Mouse (Mus musculus): Measurements from ENCODE around the gene Lin28b.
"Not testable (repeated sequence)": the region's sequence is repeated elsewhere in the genome, so short reads cannot be mapped to it uniquely, and the experiment has no call there.

The Lin28b gene

GRCm38 (mm10) chr10:45411741-45412140, 74.5 kb downstream of the Lin28b start:
- no peak for DNase-seq (ENCODE audit: low read depth, low spot score)

GRCm38 (mm10) chr10:45410624-45411341, 75.4 kb downstream of the Lin28b start:
- DNase-seq (ENCODE audit: low read depth, low spot score) = no peak

- no peak for DNase-seq (ENCODE audit: low read depth, low spot score)
Observed at GRCm38 (mm10) chr10:45399702-45400243, 86.4 kb downstream of the Lin28b start.

- no peak for DNase-seq (ENCODE audit: low read depth, low spot score)
Observed at GRCm38 (mm10) chr10:45398211-45398610, 88.0 kb downstream of the Lin28b start.

- DNase-seq (ENCODE audit: low read depth, low spot score) = no peak
Observed at GRCm38 (mm10) chr10:45382637-45382958, 103.6 kb downstream of the Lin28b start.

GRCm38 (mm10) chr10:45381937-45382636, 104.1 kb downstream of the Lin28b start:
- peak; percentile 18 for DNase-seq (ENCODE audit: low read depth, low spot score)

- no peak for DNase-seq (ENCODE audit: low read depth, low spot score)
Observed at GRCm38 (mm10) chr10:45378269-45378668, 107.9 kb downstream of the Lin28b start.

- peak; percentile 58 for DNase-seq (ENCODE audit: low read depth, low spot score)
Observed at GRCm38 (mm10) chr10:45372994-45373692, 113.1 kb downstream of the Lin28b start.

- no peak for DNase-seq (ENCODE audit: low read depth, low spot score)
Observed at GRCm38 (mm10) chr10:45370545-45370944, 115.7 kb downstream of the Lin28b start.

- DNase-seq (ENCODE audit: low read depth, low spot score) = no peak
Observed at GRCm38 (mm10) chr10:45369639-45370038, 116.6 kb downstream of the Lin28b start.

GRCm38 (mm10) chr10:45366987-45367705, 119.0 kb downstream of the Lin28b start:
- DNase-seq (ENCODE audit: low read depth, low spot score) = no peak

GRCm38 (mm10) chr10:45363396-45363795, 122.8 kb downstream of the Lin28b start:
- no peak for DNase-seq (ENCODE audit: low read depth, low spot score)

- DNase-seq (ENCODE audit: low read depth, low spot score) = no peak
Observed at GRCm38 (mm10) chr10:45356091-45356490, 130.1 kb downstream of the Lin28b start.

GRCm38 (mm10) chr10:45348143-45348542, 138.1 kb downstream of the Lin28b start:
- not testable (repeated sequence) for DNase-seq (ENCODE audit: low read depth, low spot score)

GRCm38 (mm10) chr10:45345217-45345616, 141.0 kb downstream of the Lin28b start:
- no peak for DNase-seq (ENCODE audit: low read depth, low spot score)

GRCm38 (mm10) chr10:45344381-45344780, 141.8 kb downstream of the Lin28b start:
- no peak for DNase-seq (ENCODE audit: low read depth, low spot score)

- DNase-seq (ENCODE audit: low read depth, low spot score) = no peak
Observed at GRCm38 (mm10) chr10:45339106-45339505, 147.1 kb downstream of the Lin28b start.

GRCm38 (mm10) chr10:45335434-45336422, 150.5 kb downstream of the Lin28b start, which contains the start of gene Bves:
Gene Bves (plus strand): TSS chr10:45335772.
- DNase-seq (ENCODE audit: low read depth, low spot score) = no peak

- DNase-seq (ENCODE audit: low read depth, low spot score) = no peak
Observed at GRCm38 (mm10) chr10:45334925-45335324, 151.3 kb downstream of the Lin28b start.
